Mouse (Mus musculus) embryonic facial prominence, embryonic 10.5 days (tissue): ENCODE measurements around the gene Trim2. TPM values are rescaled to one million over a fixed set of nuclear protein-coding genes. Genes with fewer than 3 reads are reported as not detected.
A peak's percentile ranks its signal among the peaks of the same experiment; 100 is the strongest.

Source experiments
- DNase-seq: peaks from one replicate; pipeline ENCODE4 v3.0.0-alpha.2; 2017; ENCODE audit warnings: low spot score
- H3K27ac ChIP-seq: fragments of 300-500 bp; sonication (generic); replicated peaks from 2 replicates; pipeline ENCODE4 v1.5.1; 2016; ENCODE audit warnings: mild to moderate bottlenecking
- H3K27me3 ChIP-seq: fragments of 300-500 bp; sonication (generic); replicated peaks from 2 replicates; pipeline ENCODE4 v1.6.1; 2016; ENCODE audit warnings: low read depth, mild to moderate bottlenecking; ENCODE audit not compliant: poor library complexity, severe bottlenecking
- H3K36me3 ChIP-seq: fragments of 300-500 bp; sonication (generic); replicated peaks from 2 replicates; pipeline ENCODE4 v1.6.1; 2016; ENCODE audit warnings: mild to moderate bottlenecking, moderate library complexity
- H3K4me1 ChIP-seq: fragments of 300-500 bp; sonication (generic); 2 replicates; pipeline ENCODE4 v1.6.1; 2016
- H3K4me3 ChIP-seq: fragments of 300-500 bp; sonication (generic); 2 replicates; pipeline ENCODE4 v1.5.1; 2016; ENCODE audit warnings: mild to moderate bottlenecking, moderate library complexity
- H3K9me3 ChIP-seq: fragments of 300-500 bp; sonication (generic); 2 replicates; pipeline ENCODE4 v1.6.1; 2016; ENCODE audit warnings: mild to moderate bottlenecking
- WGBS: fragments of 180-500 bp; shearing (Covaris S2); methylation state at CpG from one replicate; pipeline ENCODE4 v1.1.7; 2016; 5-methylcytosine and 5-hydroxymethylcytosine counted together
- polyA plus RNA-seq: library from polyadenylated mRNA; unstranded; fragments of >200 nt; fragmentation: Nextera tagmentation; extraction: Ambion mirVana; gene quantifications from 2 replicates; pipeline ENCODE4 v1.2.1, GENCODE M21; 2016

Gene Trim2
- polyA plus RNA-seq, 1 experiment from 2014 or later = 31.0 TPM

DNA sequence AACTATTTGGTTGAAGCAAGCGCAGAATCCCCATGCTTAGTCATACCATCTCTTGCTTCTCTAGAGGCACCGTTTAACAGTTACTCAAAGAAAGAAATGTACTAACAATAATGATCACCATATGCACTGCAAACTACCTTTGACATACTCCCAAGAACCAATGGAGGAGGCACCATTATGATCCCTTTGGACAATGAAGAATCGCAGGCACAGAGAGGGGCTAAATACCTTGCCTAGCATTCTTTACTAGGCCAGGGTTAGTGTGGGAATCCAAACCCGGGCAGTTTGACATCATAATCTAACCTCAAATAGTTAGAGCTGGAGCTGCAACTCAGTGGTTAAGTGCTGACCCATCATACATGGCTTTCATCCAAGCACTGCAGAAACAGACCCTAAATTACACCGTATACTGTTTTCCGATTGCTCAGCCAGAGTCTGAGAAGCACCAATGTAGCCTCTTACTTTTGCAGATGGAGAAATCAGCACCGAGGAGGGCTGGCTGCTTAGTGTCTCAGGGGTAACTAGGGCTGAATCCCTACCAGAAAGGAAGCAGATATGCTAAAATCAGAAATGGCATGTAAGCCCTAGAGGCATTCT, 97.7 kb downstream of the Trim2 start:
- no peaks in the 10 kb centered on the region for H3K4me1 ChIP-seq
- WGBS = 92% methylated on average over 7 of the region's 7 CpGs
- no peak overlapping the region for H3K27ac ChIP-seq
- peaks cover 54% of the 10 kb centered on the region for H3K36me3 ChIP-seq
- no peaks in the 10 kb centered on the region for H3K27me3 ChIP-seq
- no peaks in the 10 kb centered on the region for H3K9me3 ChIP-seq
- no peak for DNase-seq
- H3K4me3 ChIP-seq = no peak overlapping the region

DNA sequence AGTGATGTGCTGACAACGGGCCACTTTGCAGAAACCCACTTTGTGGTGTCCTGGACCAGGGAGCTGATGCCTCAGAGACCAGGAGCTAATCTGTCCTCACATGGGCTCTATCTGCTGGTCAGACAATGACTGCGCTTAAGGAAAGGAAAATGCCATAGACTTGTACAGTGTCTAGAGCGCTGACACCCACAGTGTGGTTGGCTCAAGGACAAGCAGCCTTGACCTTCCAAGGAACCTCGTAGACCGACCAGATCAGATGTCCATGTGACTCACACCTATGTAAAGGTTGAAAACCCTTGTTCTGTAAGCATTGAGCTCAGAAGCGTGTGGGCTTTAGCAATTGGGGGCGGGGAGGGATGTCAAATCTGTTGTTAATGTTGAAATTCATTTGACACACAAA, 98.2 kb downstream of the Trim2 start:
- no peak overlapping the region for H3K4me3 ChIP-seq
- peaks cover 54% of the 10 kb centered on the region for H3K36me3 ChIP-seq
- H3K4me1 ChIP-seq = no peaks in the 10 kb centered on the region
- 95% methylated on average over 7 of the region's 7 CpGs for WGBS
- DNase-seq = no peak
- H3K9me3 ChIP-seq = no peaks in the 10 kb centered on the region
- no peaks in the 10 kb centered on the region for H3K27me3 ChIP-seq
- no peak overlapping the region for H3K27ac ChIP-seq

DNA sequence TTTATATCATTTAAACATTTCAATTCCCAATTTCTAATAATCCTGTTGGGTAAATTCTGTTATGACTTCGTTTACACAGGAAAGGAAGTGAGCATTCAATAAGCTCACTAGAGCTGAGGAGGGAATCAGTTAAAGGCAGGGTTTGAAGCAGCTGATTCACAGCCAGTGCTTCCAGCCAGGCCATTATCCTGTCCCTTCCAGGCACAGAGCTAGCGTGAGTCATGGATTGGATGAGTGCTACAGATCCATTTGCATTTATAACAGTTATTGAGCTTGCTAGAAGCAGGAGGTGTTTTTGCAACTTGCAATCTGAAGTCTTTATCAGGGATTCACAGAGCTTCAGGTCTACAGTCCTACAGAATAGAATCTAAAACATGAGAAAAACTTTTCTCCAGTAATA, 99.3 kb downstream of the Trim2 start:
- WGBS = 71% methylated on average over 2 of the region's 2 CpGs
- Histone ChIP-seq H3K9me3 (no peaks in the 10 kb centered on the region), H3K27me3 (no peaks in the 10 kb centered on the region), H3K4me1 (no peaks in the 10 kb centered on the region), H3K4me3 (no peak overlapping the region), H3K36me3 (peaks cover 56% of the 10 kb centered on the region), H3K27ac (no peak overlapping the region)
- DNase-seq = no peak

DNA sequence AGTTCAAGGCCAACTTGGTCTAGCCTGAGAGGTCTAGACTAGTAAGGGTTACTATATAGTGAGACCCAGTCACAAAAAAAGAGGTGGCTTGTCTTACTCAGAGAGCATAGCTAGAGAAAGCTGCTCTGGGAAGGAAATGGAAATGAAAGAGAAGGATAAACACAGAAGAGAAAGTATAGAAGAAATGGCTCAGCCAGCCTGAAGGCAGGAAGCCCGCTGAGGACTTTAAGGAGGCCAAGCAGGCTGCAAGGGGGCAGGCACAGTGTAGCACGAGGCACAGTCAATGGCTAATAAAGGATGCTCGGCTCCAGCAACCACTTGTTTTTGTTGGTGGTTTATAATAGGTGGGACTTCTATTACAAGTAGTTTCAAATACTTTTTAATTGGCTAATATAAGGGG, 100.6 kb downstream of the Trim2 start:
- H3K27ac ChIP-seq = no peak overlapping the region
- H3K4me3 ChIP-seq = no peak overlapping the region
- H3K4me1 ChIP-seq = no peaks in the 10 kb centered on the region
- WGBS = 89% methylated on average over 3 of the region's 3 CpGs
- peaks cover 64% of the 10 kb centered on the region for H3K36me3 ChIP-seq
- no peaks in the 10 kb centered on the region for H3K9me3 ChIP-seq
- DNase-seq = no peak
- H3K27me3 ChIP-seq = no peaks in the 10 kb centered on the region

DNA sequence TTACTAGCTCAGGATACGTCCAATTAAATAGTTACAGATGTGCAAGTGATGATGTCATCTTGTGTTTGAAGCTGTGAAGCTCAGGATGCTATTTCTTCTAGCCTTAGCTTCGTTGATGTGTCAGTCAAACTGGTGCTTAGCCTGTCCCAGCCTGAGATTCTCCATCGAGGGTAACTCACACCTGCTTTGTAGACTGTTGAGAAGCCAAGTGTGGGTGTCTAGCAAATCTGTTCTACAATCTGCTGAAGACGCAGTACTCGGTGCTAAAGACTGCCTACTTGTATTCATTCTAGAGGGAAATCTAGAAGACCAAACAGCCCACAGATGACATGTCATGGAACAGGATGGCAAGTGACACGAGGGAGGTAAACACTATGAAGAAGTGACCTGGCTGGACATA, 101.0 kb downstream of the Trim2 start:
- Histone ChIP-seq H3K4me1 (peaks cover 4% of the 10 kb centered on the region; the same call in 1 of the 2 replicates), H3K4me3 (no peak overlapping the region), H3K27me3 (no peaks in the 10 kb centered on the region), H3K27ac (no peak overlapping the region), H3K36me3 (peaks cover 66% of the 10 kb centered on the region), H3K9me3 (no peaks in the 10 kb centered on the region)
- 85% methylated on average over 6 of the region's 6 CpGs for WGBS
- no peak for DNase-seq

DNA sequence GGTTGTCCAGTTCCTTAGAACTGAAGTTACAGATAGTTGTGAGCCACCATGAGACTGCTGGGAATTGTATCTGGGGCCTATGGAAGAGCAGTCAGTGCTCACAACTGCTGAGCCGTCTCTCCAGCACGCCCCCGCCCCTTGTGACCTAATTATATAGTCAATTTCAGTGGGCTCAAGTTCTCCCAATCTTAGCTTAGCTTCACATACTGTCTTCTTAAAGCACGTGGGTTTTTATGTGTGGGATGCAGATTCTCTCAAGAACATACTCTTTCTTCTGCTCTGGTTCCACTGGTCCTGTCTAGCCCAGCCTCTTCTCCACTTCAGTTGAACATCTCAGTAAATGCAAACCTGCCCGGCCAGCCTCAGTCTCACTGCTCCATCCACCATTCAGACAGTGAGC, 102.0 kb downstream of the Trim2 start:
- H3K4me3 ChIP-seq = no peak overlapping the region
- DNase-seq = no peak
- no peaks in the 10 kb centered on the region for H3K9me3 ChIP-seq
- H3K27me3 ChIP-seq = no peaks in the 10 kb centered on the region
- peaks cover 7% of the 10 kb centered on the region for H3K4me1 ChIP-seq
- H3K36me3 ChIP-seq = peaks cover 63% of the 10 kb centered on the region
- 86% methylated on average over 5 of the region's 5 CpGs for WGBS
- H3K27ac ChIP-seq = no peak overlapping the region

DNA sequence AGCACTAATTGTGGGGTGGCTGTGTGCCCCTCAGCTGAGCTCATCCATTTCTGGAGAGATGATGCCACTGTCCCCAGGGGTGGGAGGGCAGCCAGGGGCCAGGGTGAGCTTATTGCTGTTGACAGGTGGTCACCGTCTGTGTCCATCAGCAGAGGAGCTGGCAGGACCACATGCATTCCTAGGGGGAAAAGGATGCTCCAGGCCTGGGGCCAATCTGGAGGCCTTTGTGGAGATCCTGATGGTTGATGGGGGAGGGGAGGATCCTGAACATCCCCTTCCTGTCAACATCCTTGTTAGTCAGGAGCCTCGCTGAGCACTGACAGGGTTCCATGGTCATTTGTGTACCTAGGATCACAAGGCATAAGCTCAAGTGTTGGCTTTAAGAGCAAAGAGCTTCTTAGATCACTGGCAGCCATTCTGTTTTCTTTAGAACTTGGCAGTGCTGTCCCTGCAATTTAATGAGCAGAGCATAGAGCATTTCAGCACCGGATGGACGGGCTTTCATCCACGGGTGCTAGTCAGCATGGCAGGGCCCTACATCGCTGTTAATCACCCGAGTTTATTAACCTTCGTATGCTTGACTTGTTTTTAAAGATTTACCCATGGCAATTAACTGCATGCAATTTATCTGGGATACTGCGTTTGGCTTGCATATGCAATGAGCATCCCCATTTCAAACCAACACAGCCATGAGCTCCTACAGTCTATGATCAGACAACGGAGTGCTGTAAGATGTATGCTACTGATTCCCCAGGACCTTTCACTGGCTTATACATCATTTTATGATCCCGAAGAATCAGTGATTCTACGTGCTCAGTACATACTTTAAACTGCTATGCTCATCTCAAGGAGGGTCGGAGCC, 105.9 kb downstream of the Trim2 start:
- peak; percentile 23 for DNase-seq
- WGBS = 75% methylated on average over 13 of the region's 13 CpGs

DNA sequence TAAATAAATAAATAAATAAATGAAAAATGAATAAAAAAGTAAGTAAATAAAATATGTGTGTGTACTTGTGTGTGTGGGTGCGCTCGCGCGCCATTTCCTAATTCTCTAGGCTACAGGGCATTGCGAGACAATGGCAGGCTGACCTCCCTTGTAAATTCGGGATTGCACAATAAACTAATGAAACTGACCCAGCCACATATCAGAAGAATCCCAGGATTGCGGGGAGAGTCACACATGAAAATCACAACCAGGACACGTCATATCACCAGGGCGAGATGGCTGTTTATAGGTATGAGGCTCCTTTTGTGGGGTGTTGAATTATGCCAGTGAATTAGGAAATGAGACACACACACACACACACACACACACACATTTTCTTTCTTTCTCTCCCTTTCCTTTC, 107.2 kb downstream of the Trim2 start:
- Histone ChIP-seq H3K36me3 (peaks cover 24% of the 10 kb centered on the region), H3K4me1 (peaks cover 7% of the 10 kb centered on the region), H3K9me3 (no peaks in the 10 kb centered on the region), H3K27me3 (no peaks in the 10 kb centered on the region), H3K4me3 (no peak overlapping the region), H3K27ac (no peak overlapping the region)
- WGBS = 93% methylated on average over 9 of the region's 9 CpGs
- DNase-seq = no peak

More for the DNA sequence above, 105.9 kb downstream of the Trim2 start:
- Histone ChIP-seq H3K4me3 (no peak overlapping the region), H3K4me1 (peaks cover 7% of the 10 kb centered on the region), H3K27ac (no peak overlapping the region), H3K36me3 (peaks cover 35% of the 10 kb centered on the region), H3K9me3 (no peaks in the 10 kb centered on the region), H3K27me3 (no peaks in the 10 kb centered on the region)

DNA sequence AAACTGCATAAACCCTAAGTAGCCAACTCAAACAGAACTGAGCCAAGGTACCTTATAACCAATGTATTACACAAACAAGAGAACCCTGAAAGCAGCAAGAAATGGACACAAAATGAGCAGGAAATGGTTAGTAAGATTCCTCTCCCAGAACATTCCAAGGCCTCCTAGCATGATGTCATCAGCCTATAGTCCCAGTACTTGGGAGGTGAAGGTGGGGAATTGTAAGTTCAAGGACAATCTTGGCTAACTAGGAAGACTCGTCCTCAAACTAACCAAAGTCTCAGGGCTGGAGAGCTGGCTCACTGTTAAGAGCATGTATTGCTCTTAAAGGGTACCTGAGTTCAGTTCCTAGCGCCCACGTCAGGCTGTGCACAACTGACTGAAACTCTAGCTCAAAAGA, 108.4 kb downstream of the Trim2 start:
- Histone ChIP-seq H3K4me1 (peaks cover 9% of the 10 kb centered on the region), H3K27ac (no peak overlapping the region), H3K4me3 (no peak overlapping the region), H3K9me3 (no peaks in the 10 kb centered on the region), H3K36me3 (peaks cover 25% of the 10 kb centered on the region), H3K27me3 (no peaks in the 10 kb centered on the region)
- DNase-seq = no peak
- 91% methylated on average over 3 of the region's 3 CpGs for WGBS

DNA sequence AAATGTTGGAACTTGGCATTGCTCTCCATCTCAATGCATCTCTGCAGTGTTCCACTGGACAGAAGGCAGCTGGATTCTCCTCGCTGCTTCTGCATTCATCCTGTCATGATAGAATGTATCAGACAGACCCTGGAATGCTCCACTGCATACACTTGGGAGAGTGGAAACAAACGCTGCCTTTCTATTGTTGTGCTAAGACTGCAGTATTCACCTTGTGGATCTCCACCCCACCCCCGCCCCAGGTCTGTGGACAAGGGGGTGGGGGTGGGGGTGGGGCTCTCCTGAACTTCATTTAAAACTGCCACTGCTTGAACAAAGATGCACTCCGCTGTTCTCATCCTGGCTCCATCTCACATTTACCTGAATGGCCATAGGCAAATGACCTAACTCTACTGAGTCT, 112.8 kb downstream of the Trim2 start:
- H3K9me3 ChIP-seq = no peaks in the 10 kb centered on the region
- H3K4me3 ChIP-seq = no peak overlapping the region
- peaks cover 27% of the 10 kb centered on the region for H3K27me3 ChIP-seq
- 62% methylated on average over 4 of the region's 4 CpGs for WGBS
- no peak for DNase-seq
- H3K36me3 ChIP-seq = peaks cover 38% of the 10 kb centered on the region
- H3K4me1 ChIP-seq = peaks cover 30% of the 10 kb centered on the region
- H3K27ac ChIP-seq = no peak overlapping the region

DNA sequence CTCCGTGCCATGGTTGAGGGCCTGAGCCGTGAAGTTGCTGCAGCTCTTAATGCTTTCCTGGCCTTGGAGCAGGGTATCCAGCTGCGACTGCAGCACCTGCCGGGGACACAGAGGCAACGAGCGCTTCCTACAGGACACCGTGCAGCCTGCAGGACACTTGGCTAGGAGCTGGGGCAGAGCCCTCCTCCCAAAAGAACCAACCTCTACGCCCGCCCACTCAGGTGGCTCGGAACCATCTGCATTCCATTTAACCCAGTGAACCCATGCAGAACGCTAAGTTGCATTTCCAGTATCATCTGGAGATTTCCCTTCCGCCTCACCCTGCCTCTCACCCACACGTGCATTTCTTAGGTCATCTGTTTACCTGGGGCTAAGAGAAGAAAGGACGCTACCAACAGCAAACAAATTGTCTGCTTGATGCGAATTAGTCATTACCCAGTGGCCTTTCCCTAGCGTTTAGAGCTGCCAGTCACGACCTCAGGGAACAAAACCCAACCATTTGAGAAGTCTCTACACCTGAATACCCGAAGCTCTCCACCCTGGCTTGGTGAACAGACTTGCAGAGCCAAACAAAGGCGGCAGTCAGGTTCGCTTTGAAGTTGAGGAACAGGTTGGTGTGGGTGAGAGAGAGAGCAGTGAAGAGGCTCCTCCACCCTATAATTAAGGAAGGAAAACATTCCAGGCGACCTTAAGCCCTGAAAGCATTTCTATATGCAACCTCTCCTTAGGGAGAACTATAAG, 115.4 kb downstream of the Trim2 start:
- H3K9me3 ChIP-seq = no peaks in the 10 kb centered on the region
- 39% methylated on average over 21 of the region's 21 CpGs for WGBS
- peaks cover 27% of the 10 kb centered on the region for H3K27me3 ChIP-seq
- peak overlapping the region; percentile 50 for H3K4me3 ChIP-seq
- H3K4me1 ChIP-seq = peaks cover 30% of the 10 kb centered on the region
- DNase-seq = peak; percentile 49
- peaks cover 37% of the 10 kb centered on the region for H3K36me3 ChIP-seq
- H3K27ac ChIP-seq = peak overlapping the region; percentile 68

DNA sequence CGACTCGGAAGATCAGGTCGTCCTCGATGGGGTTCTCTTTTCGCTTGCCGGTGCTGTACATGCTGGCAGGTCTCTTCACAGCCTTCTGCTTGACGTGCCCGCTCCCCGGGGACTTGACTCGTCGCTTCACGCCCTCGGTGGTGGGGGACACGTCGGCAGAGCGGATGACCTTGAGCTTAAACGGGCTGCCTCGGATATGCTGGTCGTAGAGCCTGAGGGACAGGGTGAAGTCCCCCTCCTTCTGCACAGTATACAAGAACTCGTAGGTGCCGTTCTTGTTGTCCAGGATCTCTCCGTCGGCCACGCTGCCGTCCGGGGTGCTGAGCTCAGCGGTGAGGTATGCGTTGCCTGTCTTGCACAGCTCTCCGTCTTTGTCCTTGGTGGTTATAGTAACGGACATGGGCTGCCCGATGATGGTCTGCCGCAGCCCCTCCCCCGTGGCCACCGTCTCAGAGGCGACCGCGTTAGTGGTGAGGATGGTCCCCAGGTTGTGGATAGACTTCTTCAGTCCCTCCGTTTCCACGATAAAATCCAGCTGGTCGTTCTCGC, 116.1 kb downstream of the Trim2 start:
- peak; percentile 25 for DNase-seq
- Histone ChIP-seq H3K4me3 (peak overlapping the region; percentile 50), H3K4me1 (peaks cover 30% of the 10 kb centered on the region), H3K36me3 (peaks cover 34% of the 10 kb centered on the region), H3K27ac (peak overlapping the region; percentile 68), H3K27me3 (peaks cover 27% of the 10 kb centered on the region), H3K9me3 (no peaks in the 10 kb centered on the region)
- WGBS = 14% methylated on average over 41 of the region's 41 CpGs
